Mouse (Mus musculus) liver, embryonic 11.5 days (tissue): ENCODE data around the gene Ccdc63. TPM values are rescaled to one million over a fixed set of nuclear protein-coding genes. Genes with fewer than 3 reads are reported as not detected.

Experiments
- polyA plus RNA-seq: library from polyadenylated mRNA; unstranded; fragments of >200 nt; fragmentation: Nextera tagmentation; extraction: Ambion mirVana; gene quantifications from 2 replicates; pipeline ENCODE4 v1.2.1, GENCODE M21; 2014

The Ccdc63 gene
- polyA plus RNA-seq, 1 experiment from 2014 or later: 0.32 TPM

Other genes starting within 250 kb of the Ccdc63 start
- 4.9 and 5.2 TPM in 2 replicates for gene Cux2, start 90.7 kb downstream of the Ccdc63 start, polyA plus RNA-seq
- gene Myl2, start 39.9 kb downstream of the Ccdc63 start, polyA plus RNA-seq: 9.9 and 20.9 TPM in 2 replicates
- 276 and 285 TPM in 2 replicates for gene Ppp1cc, start 17.5 kb upstream of the Ccdc63 start, polyA plus RNA-seq
- gene Hvcn1, start 66.0 kb upstream of the Ccdc63 start, polyA plus RNA-seq: 3.1 and 4.3 TPM in 2 replicates
- 2.1 and 3.1 TPM in 2 replicates for gene Tctn1, start 123.6 kb upstream of the Ccdc63 start, polyA plus RNA-seq
- 6.7 and 8.2 TPM in 2 replicates for gene Pptc7, start 143.5 kb upstream of the Ccdc63 start, polyA plus RNA-seq
- gene Rad9b, start 213.4 kb upstream of the Ccdc63 start, polyA plus RNA-seq: 7.0 and 7.9 TPM in 2 replicates
- 204 and 211 TPM in 2 replicates for gene Vps29, start 213.5 kb upstream of the Ccdc63 start, polyA plus RNA-seq
- 112 and 114 TPM in 2 replicates for gene Gpn3, start 231.1 kb upstream of the Ccdc63 start, polyA plus RNA-seq
- 50.7 and 52.1 TPM in 2 replicates for gene Fam216a, start 231.5 kb upstream of the Ccdc63 start, polyA plus RNA-seq